Mouse (Mus musculus) liver, embryonic 11.5 days (tissue): ENCODE measurements around the gene Atp6v0a1. TPM values are rescaled to one million over a fixed set of nuclear protein-coding genes. Genes with fewer than 3 reads are reported as not detected.
A peak's percentile ranks its signal among the peaks of the same experiment; 100 is the strongest.

ENCODE experiments used
- ATAC-seq: fragments of 200-750 bp; cut with Nextera tagmentation; replicated peaks from 2 replicates; pipeline ENCODE4 v1.8.0; 2017; ENCODE audit warnings: moderate number of reproducible peaks, mild to moderate bottlenecking, moderate TSS enrichment, moderate library complexity; ENCODE audit not compliant: low FRiP score
- DNase-seq: peaks from one replicate; pipeline ENCODE4 v3.0.0-alpha.2; 2017; ENCODE audit warnings: low spot score
- H3K27ac ChIP-seq: fragments of 300-500 bp; sonication (generic); 2 replicates; pipeline ENCODE4 v1.5.1; 2014; ENCODE audit warnings: mild to moderate bottlenecking, low read depth, low read length, control low read depth
- H3K27me3 ChIP-seq: fragments of 300-500 bp; sonication (generic); replicated peaks from 2 replicates; pipeline ENCODE4 v1.6.1; 2014; ENCODE audit warnings: low read length, mixed read lengths; ENCODE audit not compliant: control insufficient read depth, insufficient read depth
- H3K36me3 ChIP-seq: fragments of 300-500 bp; sonication (generic); 2 replicates; pipeline ENCODE4 v1.6.1; 2014; ENCODE audit warnings: mild to moderate bottlenecking, low read length, moderate library complexity, mixed read lengths; ENCODE audit not compliant: control insufficient read depth, insufficient read depth
- H3K4me1 ChIP-seq: fragments of 300-500 bp; sonication (generic); replicated peaks from 2 replicates; pipeline ENCODE4 v1.6.1; 2014; ENCODE audit warnings: low read length, mixed read lengths; ENCODE audit not compliant: control insufficient read depth, insufficient read depth
- H3K4me2 ChIP-seq: fragments of 300-500 bp; sonication (generic); 2 replicates; pipeline ENCODE4 v1.6.1; 2014; ENCODE audit warnings: mild to moderate bottlenecking, control low read depth, moderate library complexity
- H3K4me3 ChIP-seq: fragments of 300-500 bp; sonication (generic); 2 replicates; pipeline ENCODE4 v1.5.1; 2014; ENCODE audit warnings: low read depth, low read length, control low read depth
- H3K9ac ChIP-seq: fragments of 300-500 bp; sonication (generic); 2 replicates; pipeline ENCODE4 v1.6.1; 2014; ENCODE audit warnings: low read depth, low read length, control low read depth
- H3K9me3 ChIP-seq: fragments of 300-500 bp; sonication (generic); 2 replicates; pipeline ENCODE4 v1.6.1; 2016; ENCODE audit warnings: low read length, inconsistent platforms, mixed read lengths; ENCODE audit not compliant: control insufficient read depth
- WGBS: fragments of 180-500 bp; shearing (Covaris S2); extraction: QIAGEN DNeasy Blood & Tissue Kit; methylation state at CpG from one replicate; pipeline ENCODE4 v1.1.7; 2014; 5-methylcytosine and 5-hydroxymethylcytosine counted together
- polyA plus RNA-seq: library from polyadenylated mRNA; unstranded; fragments of >200 nt; fragmentation: Nextera tagmentation; extraction: Ambion mirVana; gene quantifications from 2 replicates; pipeline ENCODE4 v1.2.1, GENCODE M21; 2014

Gene Atp6v0a1
- polyA plus RNA-seq, 1 experiment from 2014 or later: 60.0 TPM

GRCm38 (mm10) chr11:101084246-101084645, 75.0 kb downstream of the Atp6v0a1 start:
- ATAC-seq: no peak
- H3K9ac ChIP-seq: no peak overlapping the region
- peak overlapping the region; percentile 64; the same call in 1 of the 2 replicates for H3K4me3 ChIP-seq
- peaks cover 19% of the 10 kb centered on the region for H3K27me3 ChIP-seq
- peak overlapping the region; percentile 74; the same call in 1 of the 2 replicates for H3K4me2 ChIP-seq
- H3K9me3 ChIP-seq: no peaks in the 10 kb centered on the region
- no peak for DNase-seq
- H3K4me1 ChIP-seq: peaks cover 42% of the 10 kb centered on the region
- H3K36me3 ChIP-seq: peaks cover 9% of the 10 kb centered on the region
- WGBS: 89% methylated on average over 14 of the region's 14 CpGs
- H3K27ac ChIP-seq: no peak overlapping the region

GRCm38 (mm10) chr11:101084811-101085210, 75.6 kb downstream of the Atp6v0a1 start:
- ATAC-seq: no peak
- WGBS: 94% methylated on average over 12 of the region's 12 CpGs
- no peak overlapping the region for H3K4me2 ChIP-seq
- peaks cover 13% of the 10 kb centered on the region for H3K36me3 ChIP-seq
- peaks cover 13% of the 10 kb centered on the region for H3K27me3 ChIP-seq
- peaks cover 40% of the 10 kb centered on the region for H3K4me1 ChIP-seq
- no peak overlapping the region for H3K4me3 ChIP-seq
- no peaks in the 10 kb centered on the region for H3K9me3 ChIP-seq
- no peak overlapping the region for H3K9ac ChIP-seq
- no peak overlapping the region for H3K27ac ChIP-seq
- no peak for DNase-seq

- H3K9me3 ChIP-seq: no peaks in the 10 kb centered on the region
- peak overlapping the region; percentile 92; the same call in 1 of the 2 replicates for H3K4me3 ChIP-seq
- peaks cover 4% of the 10 kb centered on the region for H3K27me3 ChIP-seq
- H3K4me1 ChIP-seq: peaks cover 40% of the 10 kb centered on the region
- H3K9ac ChIP-seq: no peak overlapping the region; the same call in 1 of the 2 replicates
- no peak overlapping the region; the same call in 1 of the 2 replicates for H3K4me2 ChIP-seq
- peak overlapping the region; percentile 81; the same call in 1 of the 2 replicates for H3K27ac ChIP-seq
- 91% methylated on average over 18 of the region's 18 CpGs for WGBS
- ATAC-seq: no peak
- DNase-seq: no peak
- H3K36me3 ChIP-seq: peaks cover 22% of the 10 kb centered on the region
Observed at GRCm38 (mm10) chr11:101085617-101086322, 76.5 kb downstream of the Atp6v0a1 start.

- Histone ChIP-seq H3K9me3 (no peaks in the 10 kb centered on the region), H3K4me1 (peaks cover 40% of the 10 kb centered on the region), H3K4me3 (peak overlapping the region; percentile 92), H3K36me3 (peaks cover 28% of the 10 kb centered on the region), H3K4me2 (peak overlapping the region; percentile 98), H3K27me3 (no peaks in the 10 kb centered on the region; the same call in 1 of the 2 replicates), H3K27ac (peak overlapping the region; percentile 81), H3K9ac (peak overlapping the region; percentile 87; the same call in 1 of the 2 replicates)
- DNase-seq (no peak), ATAC-seq (no peak)
- 84% methylated on average over 6 of the region's 6 CpGs for WGBS
Observed at GRCm38 (mm10) chr11:101086323-101086674, 77.0 kb downstream of the Atp6v0a1 start.

GRCm38 (mm10) chr11:101086756-101087681, 77.8 kb downstream of the Atp6v0a1 start, which contains the start of gene Mlx:
TSS of gene Mlx (plus strand) at chr11:101087277.
- no peaks in the 10 kb centered on the region for H3K27me3 ChIP-seq
- H3K9ac ChIP-seq: peak within 1 kb of the TSS; percentile 87
- DNase-seq: peak; percentile 85
- 3% methylated on average over 52 of the region's 52 CpGs for WGBS
- H3K4me1 ChIP-seq: peaks cover 38% of the 10 kb centered on the region
- peak; percentile 81 for ATAC-seq
- H3K27ac ChIP-seq: peak within 1 kb of the TSS; percentile 81
- H3K36me3 ChIP-seq: peaks cover 35% of the 10 kb centered on the region
- H3K4me3 ChIP-seq: peak within 1 kb of the TSS; percentile 92
- H3K9me3 ChIP-seq: no peaks in the 10 kb centered on the region
- peak within 1 kb of the TSS; percentile 98 for H3K4me2 ChIP-seq

- 11% methylated on average over 8 of the region's 8 CpGs for WGBS
- Histone ChIP-seq H3K9ac (peak overlapping the region; percentile 87), H3K4me3 (peak overlapping the region; percentile 92), H3K27me3 (no peaks in the 10 kb centered on the region), H3K9me3 (no peaks in the 10 kb centered on the region), H3K4me2 (peak overlapping the region; percentile 98), H3K4me1 (peaks cover 40% of the 10 kb centered on the region), H3K36me3 (peaks cover 41% of the 10 kb centered on the region), H3K27ac (peak overlapping the region; percentile 81)
- DNase-seq (no peak), ATAC-seq (0 out of 2 replicates have a peak, but pooled peaks have one; percentile 1)
Observed at GRCm38 (mm10) chr11:101087682-101088055, 78.4 kb downstream of the Atp6v0a1 start.

DNA sequence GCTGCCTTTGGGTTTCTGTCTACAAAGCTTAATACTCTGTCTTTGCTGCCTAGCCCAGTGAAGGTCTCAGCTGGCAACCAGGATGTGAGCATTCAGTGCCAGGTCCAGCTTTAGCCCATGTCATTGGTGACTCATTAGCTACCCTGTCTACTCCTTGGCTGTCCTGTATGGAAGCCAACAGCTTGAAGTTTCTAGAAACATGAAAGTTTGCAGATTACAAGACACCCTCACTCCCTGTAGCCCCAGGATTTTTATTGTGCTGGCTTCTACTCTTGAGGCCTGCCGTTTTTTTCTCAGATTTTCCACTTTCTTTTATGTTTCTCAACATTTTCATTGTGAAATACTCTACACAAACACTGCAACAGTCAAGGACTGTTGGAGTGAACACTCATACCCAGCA, 80.7 kb downstream of the Atp6v0a1 start:
- no peaks in the 10 kb centered on the region for H3K9me3 ChIP-seq
- no peak overlapping the region for H3K4me3 ChIP-seq
- no peak overlapping the region for H3K4me2 ChIP-seq
- no peaks in the 10 kb centered on the region for H3K27me3 ChIP-seq
- ATAC-seq (no peak), DNase-seq (no peak)
- no peak overlapping the region for H3K9ac ChIP-seq
- 83% methylated on average over 1 of the region's 1 CpGs for WGBS
- no peak overlapping the region for H3K27ac ChIP-seq
- H3K36me3 ChIP-seq: peaks cover 50% of the 10 kb centered on the region
- peaks cover 35% of the 10 kb centered on the region for H3K4me1 ChIP-seq

GRCm38 (mm10) chr11:101094930-101095313, 85.7 kb downstream of the Atp6v0a1 start:
- H3K36me3 ChIP-seq: peaks cover 52% of the 10 kb centered on the region
- peak overlapping the region; percentile 62 for H3K4me3 ChIP-seq
- H3K4me1 ChIP-seq: peaks cover 8% of the 10 kb centered on the region
- ATAC-seq: peak; percentile 35; the same call in 1 of the 2 replicates
- under 1% methylated on average over 18 of the region's 18 CpGs for whole genome bisulfite sequencing
- no peaks in the 10 kb centered on the region for H3K9me3 ChIP-seq
- DNase-seq: no peak
- peak overlapping the region; percentile 96 for H3K4me2 ChIP-seq
- H3K27me3 ChIP-seq: no peaks in the 10 kb centered on the region
- H3K27ac ChIP-seq: peak overlapping the region; percentile 86; the same call in 1 of the 2 replicates
- peak overlapping the region; percentile 82 for H3K9ac ChIP-seq
